Mouse (Mus musculus): ENCODE results near the gene Wasf1. TPM values are rescaled to one million over a fixed set of nuclear protein-coding genes. Genes with fewer than 3 reads are reported as not detected.

The Wasf1 gene
- total and polyA plus RNA-seq, 3 experiments, result 3.4 to 5.8 (median 4.6) TPM

GRCm38 (mm10) chr10:40983761-40984160, 100.5 kb downstream of the Wasf1 start:
- DNase-seq, result no peak

GRCm38 (mm10) chr10:40984600-40984999, 101.3 kb downstream of the Wasf1 start:
- DNase-seq, result no peak

- DNase-seq, result no peak
These were observed 102.1 kb downstream of the Wasf1 start for GRCm38 (mm10) chr10:40985350-40985749.

Other genes with a start within 250 kb of the Wasf1 start
- gene Mettl24, start 200.2 kb upstream of the Wasf1 start, total RNA-seq (2021), result 1 to 10 TPM; 5.8 to 8.9 TPM
- 2.7 and 3.7 TPM in 2 replicates for gene Mettl24, start 200.2 kb upstream of the Wasf1 start, polyA plus RNA-seq (2012; rRNA removed)
- 10 to 100 TPM; 21.8 to 24.9 TPM for gene Cdc40, start 164 bp upstream of the Wasf1 start, total RNA-seq (2021)
- 13.4 and 17.5 TPM in 2 replicates for gene Cdc40, start 164 bp upstream of the Wasf1 start, polyA plus RNA-seq (2012; rRNA removed)
- not detected for gene Gpr6, start 188.8 kb downstream of the Wasf1 start, total RNA-seq (2021)
- gene Gpr6, start 188.8 kb downstream of the Wasf1 start, polyA plus RNA-seq (2012; rRNA removed), result not detected in 2 replicates

All from adrenal gland, adult 2 months (tissue).